Mouse (Mus musculus) MEL (cell line): ENCODE measurements around the gene Fgg. TPM values are rescaled to one million over a fixed set of nuclear protein-coding genes. Genes with fewer than 3 reads are reported as not detected.

ENCODE experiments used
- DNase-seq: peaks from one replicate; pipeline ENCODE4 v3.0.0; 2011; ENCODE audit warnings: low read depth, low spot score
- H3K27ac ChIP-seq: 2 replicates; pipeline ENCODE4 v1.5.1; 2012; ENCODE audit warnings: low read depth, mild to moderate bottlenecking, control low read depth, low read length, moderate library complexity; ENCODE audit not compliant: control insufficient read depth
- H3K27me3 ChIP-seq, 2 experiments: fragments of 150-350 bp in 1 of 2; sonication (generic) in 1 of 2; 2 replicates each; pipeline ENCODE4 v1.6.1; 2012; ENCODE audit warnings: low read length in 2 of 2, mild to moderate bottlenecking in 2 of 2, improper control_type of control experiment in 1 of 2, moderate library complexity in 1 of 2; ENCODE audit not compliant: insufficient read depth in 2 of 2, control insufficient read depth in 1 of 2
- H3K36me3 ChIP-seq, 2 experiments: 2 replicates each; pipeline ENCODE4 v1.6.1; 2012 to 2014; ENCODE audit warnings: low read length in 2 of 2, improper control_type of control experiment in 1 of 2, inconsistent platforms in 1 of 2, mild to moderate bottlenecking in 1 of 2; ENCODE audit not compliant: insufficient read depth in 2 of 2, control insufficient read depth in 1 of 2
- H3K4me1 ChIP-seq, 2 experiments: fragments of 150-350 bp in 1 of 2; sonication (generic) in 1 of 2; 2 replicates each; pipeline ENCODE4 v1.6.1; 2012; ENCODE audit warnings: low read length in 2 of 2, improper control_type of control experiment in 1 of 2, mild to moderate bottlenecking in 1 of 2; ENCODE audit not compliant: insufficient read depth in 2 of 2, control insufficient read depth in 1 of 2
- H3K4me3 ChIP-seq, 2 experiments: fragments of 150-350 bp in 1 of 2; sonication (generic) in 1 of 2; 2 replicates each; pipeline ENCODE4 v1.5.1; 2012; ENCODE audit warnings: low read depth in 2 of 2, low read length in 2 of 2, mild to moderate bottlenecking in 2 of 2, moderate library complexity in 2 of 2, control low read depth in 1 of 2, improper control_type of control experiment in 1 of 2; ENCODE audit not compliant: control insufficient read depth in 1 of 2, insufficient read depth in 1 of 2
- H3K79me2 ChIP-seq: 2 replicates; pipeline ENCODE4 v1.6.1; 2012; ENCODE audit warnings: mild to moderate bottlenecking, low read length, moderate library complexity; ENCODE audit not compliant: control insufficient read depth, poor library complexity, insufficient read depth
- H3K9ac ChIP-seq: 2 replicates; pipeline ENCODE4 v1.6.1; 2012; ENCODE audit warnings: low read depth, mild to moderate bottlenecking, control low read depth, low read length, moderate library complexity; ENCODE audit not compliant: control insufficient read depth, poor library complexity, severe bottlenecking
- H3K9me3 ChIP-seq: fragments of 150-350 bp; sonication (generic); replicated peaks from 2 replicates; pipeline ENCODE4 v1.6.1; 2012; ENCODE audit warnings: mild to moderate bottlenecking, low read length, improper control_type of control experiment, moderate library complexity; ENCODE audit not compliant: insufficient read depth
- BHLHE40 ChIP-seq: IDR thresholded peaks from 2 replicates; pipeline ENCODE4 v1.6.1; 2012; ENCODE audit warnings: low read depth, mild to moderate bottlenecking, inconsistent platforms, low read length, improper control_type of control experiment, borderline replicate concordance
- CTCF ChIP-seq, 3 experiments: IDR thresholded peaks in 2 of 3; conservative IDR thresholded peaks in 1 of 3; 2 replicates each; pipeline ENCODE4 v1.5.1; 2011 to 2012; ENCODE audit warnings: low read length in 3 of 3, low read depth in 2 of 3, mild to moderate bottlenecking in 2 of 3, improper control_type of control experiment in 1 of 3, inconsistent platforms in 1 of 3, mixed read lengths in 1 of 3, moderate library complexity in 1 of 3; ENCODE audit not compliant: control insufficient read depth in 1 of 3, insufficient read depth in 1 of 3, poor library complexity in 1 of 3, severe bottlenecking in 1 of 3
- ELF1 ChIP-seq: IDR thresholded peaks from 2 replicates; pipeline ENCODE4 v1.6.1; 2014; ENCODE audit warnings: low read depth, mild to moderate bottlenecking, inconsistent platforms, low read length, improper control_type of control experiment, moderate library complexity
- ETS1 ChIP-seq: IDR thresholded peaks from 2 replicates; pipeline ENCODE4 v1.6.1; 2012; ENCODE audit warnings: low read depth, mild to moderate bottlenecking, inconsistent platforms, low read length, improper control_type of control experiment, moderate library complexity
- GABPA ChIP-seq: IDR thresholded peaks from 2 replicates; pipeline ENCODE4 v1.6.1; 2012; ENCODE audit warnings: low read depth, mild to moderate bottlenecking, inconsistent platforms, low read length, improper control_type of control experiment, moderate library complexity
- GATA1 ChIP-seq: IDR thresholded peaks from 2 replicates; pipeline ENCODE4 v1.6.1; 2011; ENCODE audit warnings: low read depth, low read length, improper control_type of control experiment
- JUND ChIP-seq: IDR thresholded peaks from 2 replicates; pipeline ENCODE4 v1.6.1; 2011; ENCODE audit warnings: low read depth, mild to moderate bottlenecking, improper control_type of control experiment, low read length
- KAT2A ChIP-seq: conservative IDR thresholded peaks from 2 replicates; pipeline ENCODE4 v1.6.1; 2012; ENCODE audit warnings: low read depth, low read length, improper control_type of control experiment, inconsistent platforms
- MAZ ChIP-seq: IDR thresholded peaks from 2 replicates; pipeline ENCODE4 v1.6.1; 2012; ENCODE audit warnings: low read depth, mild to moderate bottlenecking, inconsistent platforms, low read length, improper control_type of control experiment
- MXI1 ChIP-seq: IDR thresholded peaks from 2 replicates; pipeline ENCODE4 v1.6.1; 2011; ENCODE audit warnings: mild to moderate bottlenecking, low read depth, low read length, improper control_type of control experiment
- MYB ChIP-seq: IDR thresholded peaks from 2 replicates; pipeline ENCODE4 v1.6.1; 2011; ENCODE audit warnings: mild to moderate bottlenecking, low read depth, low read length, improper control_type of control experiment
- MYC ChIP-seq: IDR thresholded peaks from 2 replicates; pipeline ENCODE4 v1.6.1; 2011; ENCODE audit warnings: low read depth, mild to moderate bottlenecking, low read length, improper control_type of control experiment, moderate library complexity
- NELFE ChIP-seq: IDR thresholded peaks from 2 replicates; pipeline ENCODE4 v1.6.1; 2011; ENCODE audit warnings: low read depth, low read length, improper control_type of control experiment
- NRF1 ChIP-seq: IDR thresholded peaks from 2 replicates; pipeline ENCODE4 v1.6.1; 2014; ENCODE audit warnings: low read depth, mild to moderate bottlenecking, inconsistent platforms, low read length, improper control_type of control experiment, moderate library complexity; ENCODE audit not compliant: poor library complexity, insufficient read depth, severe bottlenecking
- RCOR1 ChIP-seq: IDR thresholded peaks from 2 replicates; pipeline ENCODE4 v1.6.1; 2012; ENCODE audit warnings: low read depth, mild to moderate bottlenecking, inconsistent platforms, low read length, improper control_type of control experiment
- TAL1 ChIP-seq: IDR thresholded peaks from 2 replicates; pipeline ENCODE4 v1.6.1; 2012; ENCODE audit warnings: mild to moderate bottlenecking, inconsistent platforms, low read length, moderate library complexity, mixed read lengths
- UBTF ChIP-seq: IDR thresholded peaks from 2 replicates; pipeline ENCODE4 v1.6.1; 2012; ENCODE audit warnings: low read depth, mild to moderate bottlenecking, inconsistent platforms, low read length, improper control_type of control experiment, moderate library complexity, borderline replicate concordance; ENCODE audit not compliant: insufficient read depth
- ZKSCAN1 ChIP-seq: IDR thresholded peaks from 2 replicates; pipeline ENCODE4 v1.6.1; 2012; ENCODE audit warnings: low read depth, mild to moderate bottlenecking, inconsistent platforms, low read length, improper control_type of control experiment, moderate library complexity
- ZNF384 ChIP-seq: IDR thresholded peaks from 2 replicates; pipeline ENCODE4 v1.6.1; 2012; ENCODE audit warnings: low read depth, mild to moderate bottlenecking, inconsistent platforms, low read length, improper control_type of control experiment
- polyA plus RNA-seq, 2 experiments: library from polyadenylated mRNA; stranded (reverse) in 1 of 2; unstranded in 1 of 2; fragments of >175 nt in 1 of 2; fragments of >200 nt in 1 of 2; gene quantifications; 2 replicates each; pipeline versions ENCODE4 v1.2.1 to v1.2.4; 2012; ENCODE audit warnings: low replicate concordance in 2 of 2, low read depth in 1 of 2; ENCODE audit not compliant: insufficient read length in 2 of 2, insufficient read depth in 1 of 2, missing spikeins in 1 of 2
- total RNA-seq: library from RNA; depleted of rRNA; stranded (reverse); fragments of 300-350 nt; gene quantifications from 2 replicates; pipeline ENCODE4 v1.2.3, GENCODE M21; 2012; rRNA removed

Gene Fgg
- total RNA-seq (not detected in 2 replicates), polyA plus RNA-seq (not detected)

DNA sequence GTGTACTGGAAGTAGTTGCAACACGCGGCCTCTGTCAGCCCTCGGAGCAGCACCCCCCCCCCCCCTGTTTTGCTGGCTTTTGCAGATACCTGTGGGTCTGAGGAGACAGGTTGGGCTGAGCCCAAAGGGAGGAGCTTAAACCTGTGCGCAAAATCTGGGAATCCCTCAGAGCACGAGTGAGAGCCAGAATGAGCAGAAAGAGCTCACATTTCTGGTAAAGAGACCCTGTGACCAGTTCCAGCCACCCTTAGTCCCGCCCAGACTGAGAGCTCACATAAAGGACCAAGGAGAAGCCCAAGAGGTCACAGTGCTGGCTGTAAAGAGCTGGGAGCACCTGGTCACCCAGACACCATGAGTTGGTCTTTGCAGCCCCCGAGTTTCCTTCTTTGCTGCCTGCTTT, at the start of gene Fgg:
Gene Fgg, plus strand, starts transcription at position 168 of the 400 bp plus-strand sequence.
- DNase-seq: no peak
- Histone ChIP-seq H3K9ac (no peak within 1 kb of the TSS), H3K36me3 (no peaks in the 10 kb centered on the region)
- no peak for TF ChIP-seq CTCF (IDR thresholded peaks at IDR 0.05 in 2 of 3, conservative IDR thresholded peaks at IDR 0.05 in 1 of 3; ENCODE audit: control insufficient read depth in 1 of 3, insufficient read depth in 1 of 3, low read depth in 2 of 3, low read length in 3 of 3, poor library complexity in 1 of 3, severe bottlenecking in 1 of 3)
- TF ChIP-seq RCOR1: no peak
- no peak for TF ChIP-seq TAL1
- no peak for TF ChIP-seq NELFE
- TF ChIP-seq UBTF: no peak
- TF ChIP-seq MXI1: no peak
- TF ChIP-seq JUND: no peak
- no peak for TF ChIP-seq MYC
- TF ChIP-seq GABPA: no peak
- TF ChIP-seq ETS1: no peak
- TF ChIP-seq, all 39 proteins: peak for 0
- Histone ChIP-seq H3K79me2 (no peaks in the 10 kb centered on the region), H3K27ac (no peak within 1 kb of the TSS), H3K9me3 (no peaks in the 10 kb centered on the region), H3K4me3 (no peak within 1 kb of the TSS), H3K4me1 (no peaks in the 10 kb centered on the region), H3K27me3 (no peaks in the 10 kb centered on the region; a peak in 1 of 4 replicates)

DNA sequence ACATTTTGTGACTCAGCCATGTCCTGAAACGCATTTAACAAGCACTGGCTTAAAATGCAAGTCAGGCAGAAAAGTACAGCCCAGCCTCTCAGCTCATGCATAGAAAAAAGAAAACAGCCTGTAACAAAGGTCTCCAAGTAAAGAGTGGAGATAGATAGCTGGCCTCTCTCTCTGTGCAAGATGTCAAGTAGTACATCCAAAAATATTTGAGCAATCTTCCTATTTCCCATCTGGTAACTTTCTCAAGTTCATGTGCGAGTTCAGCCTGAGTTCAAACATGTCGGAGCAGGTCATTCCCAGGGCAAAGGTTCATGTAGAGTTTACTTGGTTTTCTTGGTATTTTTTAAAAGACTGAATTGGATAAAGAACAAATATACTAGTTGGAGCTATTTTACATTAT, 36.5 kb upstream of the Fgg start:
- H3K9me3 ChIP-seq: no peaks in the 10 kb centered on the region
- H3K36me3 ChIP-seq: no peaks in the 10 kb centered on the region
- no peak overlapping the region for H3K9ac ChIP-seq
- H3K4me1 ChIP-seq: no peaks in the 10 kb centered on the region
- H3K27ac ChIP-seq: no peak overlapping the region
- no peaks in the 10 kb centered on the region for H3K79me2 ChIP-seq
- no peak overlapping the region for H3K4me3 ChIP-seq
- no peaks in the 10 kb centered on the region for H3K27me3 ChIP-seq
- TF ChIP-seq MYC: no peak
- DNase-seq: no peak

DNA sequence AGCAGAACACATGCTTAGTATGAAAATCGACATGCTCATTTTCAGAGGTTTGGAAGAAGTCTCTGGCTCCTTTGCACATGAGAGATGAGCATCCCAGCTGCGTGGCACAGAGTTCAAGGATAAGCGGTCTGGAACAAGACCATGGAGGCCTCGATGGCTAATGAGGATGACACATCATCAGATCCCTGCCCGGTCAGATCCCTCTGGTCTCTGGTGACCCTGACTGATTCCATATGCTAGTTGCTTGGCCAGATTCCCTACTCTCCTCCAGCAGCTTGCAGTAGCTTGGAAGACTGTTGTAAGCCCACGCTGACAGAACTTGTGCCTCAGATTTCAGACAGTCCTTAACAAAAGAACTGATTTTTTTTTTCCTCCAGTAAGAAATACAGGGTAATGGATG, 26.7 kb upstream of the Fgg start:
- H3K79me2 ChIP-seq: no peaks in the 10 kb centered on the region
- no peaks in the 10 kb centered on the region for H3K27me3 ChIP-seq
- no peaks in the 10 kb centered on the region for H3K36me3 ChIP-seq
- DNase-seq: no peak
- no peak for TF ChIP-seq BHLHE40
- no peak for TF ChIP-seq ZNF384
- no peak for TF ChIP-seq MXI1
- TF ChIP-seq NRF1: no peak
- no peak for TF ChIP-seq MAZ
- no peak for TF ChIP-seq MYB
- TF ChIP-seq ZKSCAN1: no peak
- TF ChIP-seq ELF1: no peak
- no peak for TF ChIP-seq MYC
- TF ChIP-seq KAT2A: no peak
- no peak for TF ChIP-seq GATA1
- TF ChIP-seq TAL1: no peak
- H3K4me1 ChIP-seq: no peaks in the 10 kb centered on the region
- no peaks in the 10 kb centered on the region for H3K9me3 ChIP-seq
- H3K9ac ChIP-seq: no peak overlapping the region
- no peak overlapping the region for H3K4me3 ChIP-seq
- H3K27ac ChIP-seq: no peak overlapping the region
